Mouse (Mus musculus) CH12.LX (cell line): ENCODE measurements around the gene Epha6. TPM values are rescaled to one million over a fixed set of nuclear protein-coding genes. Genes with fewer than 3 reads are reported as not detected.
A peak's percentile ranks its signal among the peaks of the same experiment; 100 is the strongest.

Experiments
- DNase-seq: peaks from one replicate; pipeline ENCODE4 v3.0.0-alpha.2; 2013; ENCODE audit errors: extremely low read depth
- H3K27ac ChIP-seq: 2 replicates; pipeline ENCODE4 v1.5.1; 2012; ENCODE audit warnings: low read depth, mild to moderate bottlenecking, control low read depth, moderate library complexity; ENCODE audit not compliant: insufficient read depth
- H3K27me3 ChIP-seq: replicated peaks from 2 replicates; pipeline ENCODE3; 2012; ENCODE audit warnings: inconsistent platforms
- H3K36me3 ChIP-seq, 2 experiments: replicated peaks in 1 of 2; 2 replicates each; pipeline versions ENCODE3 to v1.6.1; 2012; ENCODE audit warnings: inconsistent platforms in 1 of 2, low read length in 1 of 2, mild to moderate bottlenecking in 1 of 2, mixed read lengths in 1 of 2, moderate library complexity in 1 of 2; ENCODE audit not compliant: control insufficient read depth in 1 of 2, insufficient read depth in 1 of 2
- H3K4me1 ChIP-seq, 2 experiments: 2 replicates each; pipeline ENCODE4 v1.6.1; 2012; ENCODE audit warnings: inconsistent platforms in 1 of 2, moderate library complexity in 1 of 2; ENCODE audit not compliant: insufficient read depth in 2 of 2, control insufficient read depth in 1 of 2
- H3K4me2 ChIP-seq: 2 replicates; pipeline ENCODE4 v1.6.1; 2012; ENCODE audit warnings: low read depth, mild to moderate bottlenecking, control low read depth; ENCODE audit not compliant: poor library complexity, insufficient read depth, severe bottlenecking
- H3K4me3 ChIP-seq, 3 experiments: fragments of 150-350 bp in 1 of 3; sonication (generic) in 1 of 3; replicated peaks in 1 of 3; 2 replicates each; pipeline versions ENCODE3 to v1.5.1; 2011 to 2012; ENCODE audit warnings: low read depth in 2 of 3, low read length in 2 of 3, mild to moderate bottlenecking in 2 of 3, moderate library complexity in 2 of 3, control low read depth in 1 of 3, improper control_type of control experiment in 1 of 3, inconsistent platforms in 1 of 3, mixed read lengths in 1 of 3; ENCODE audit not compliant: poor library complexity in 1 of 3
- H3K79me2 ChIP-seq: replicated peaks from 2 replicates; pipeline ENCODE4 v1.6.1; 2012; ENCODE audit warnings: mild to moderate bottlenecking, moderate library complexity; ENCODE audit not compliant: control insufficient read depth, poor library complexity, insufficient read depth, severe bottlenecking; ENCODE audit errors: extremely low read depth
- H3K9ac ChIP-seq: 2 replicates; pipeline ENCODE4 v1.6.1; 2012; ENCODE audit warnings: low read depth, mild to moderate bottlenecking, control low read depth, moderate library complexity; ENCODE audit not compliant: insufficient read depth
- H3K9me3 ChIP-seq: replicated peaks from 2 replicates; pipeline ENCODE3; 2012; ENCODE audit warnings: low read length, inconsistent platforms, mixed read lengths
- E2F4 ChIP-seq: IDR thresholded peaks from 2 replicates; pipeline ENCODE4 v1.6.1; 2011; ENCODE audit warnings: low read depth, low read length, improper control_type of control experiment; ENCODE audit not compliant: insufficient replicate concordance
- ELF1 ChIP-seq: IDR thresholded peaks from 2 replicates; pipeline ENCODE4 v1.6.1; 2014; ENCODE audit warnings: low read depth, mild to moderate bottlenecking, inconsistent platforms, low read length, improper control_type of control experiment
- HCFC1 ChIP-seq: IDR thresholded peaks from 2 replicates; pipeline ENCODE4 v1.6.1; 2012; ENCODE audit warnings: low read depth, mild to moderate bottlenecking, inconsistent platforms, low read length, improper control_type of control experiment
- IRF4 ChIP-seq: IDR thresholded peaks from 2 replicates; pipeline ENCODE4 v1.6.1; 2014; ENCODE audit warnings: low read depth, mild to moderate bottlenecking, inconsistent platforms, low read length, improper control_type of control experiment
- MAFK ChIP-seq: IDR thresholded peaks from 2 replicates; pipeline ENCODE4 v1.6.1; 2011; ENCODE audit warnings: low read length, improper control_type of control experiment; ENCODE audit not compliant: insufficient replicate concordance
- MAZ ChIP-seq: IDR thresholded peaks from 2 replicates; pipeline ENCODE4 v1.6.1; 2012; ENCODE audit warnings: low read depth, mild to moderate bottlenecking, inconsistent platforms, low read length, improper control_type of control experiment, moderate library complexity
- MXI1 ChIP-seq: IDR thresholded peaks from 2 replicates; pipeline ENCODE4 v1.6.1; 2011; ENCODE audit warnings: mild to moderate bottlenecking, low read depth, low read length, improper control_type of control experiment
- NRF1 ChIP-seq: IDR thresholded peaks from 2 replicates; pipeline ENCODE4 v1.6.1; 2014; ENCODE audit warnings: low read depth, mild to moderate bottlenecking, inconsistent platforms, low read length, improper control_type of control experiment, moderate library complexity
- PAX5 ChIP-seq: IDR thresholded peaks from 2 replicates; pipeline ENCODE4 v1.6.1; 2012; ENCODE audit warnings: low read length, inconsistent platforms, mixed read lengths
- POLR2AphosphoS2 ChIP-seq: IDR thresholded peaks from 2 replicates; pipeline ENCODE4 v1.6.1; 2011; ENCODE audit warnings: low read depth, low read length, improper control_type of control experiment
- RAD21 ChIP-seq: IDR thresholded peaks from 2 replicates; pipeline ENCODE4 v1.6.1; 2011; ENCODE audit warnings: low read depth, mild to moderate bottlenecking, low read length, improper control_type of control experiment, moderate library complexity
- SIN3A ChIP-seq: IDR thresholded peaks from 2 replicates; pipeline ENCODE4 v1.6.1; 2012; ENCODE audit warnings: low read length, improper control_type of control experiment, inconsistent platforms
- ZKSCAN1 ChIP-seq: IDR thresholded peaks from 2 replicates; pipeline ENCODE4 v1.6.1; 2012; ENCODE audit warnings: low read depth, inconsistent platforms, low read length, improper control_type of control experiment, borderline replicate concordance
- ZNF384 ChIP-seq: IDR thresholded peaks from 2 replicates; pipeline ENCODE4 v1.6.1; 2012; ENCODE audit warnings: low read depth, low read length, improper control_type of control experiment, inconsistent platforms
- dilution Hi-C: fragments of 300-500 bp; cut with MboI; formaldehyde crosslinking; loops from 2 replicates; pipeline ENCODE4 v1.14.3; 2020; ENCODE audit warnings: low sequenced_read_pairs; ENCODE audit not compliant: extremely low pct_unique_long_range_greater_than_20kb, extremely low pct_ligation_motif_present
- in situ Hi-C: fragments of 300-500 bp; cut with MboI; formaldehyde crosslinking; loops from 3 replicates; pipeline ENCODE4 v1.14.3; 2019; ENCODE audit warnings: low sequenced_read_pairs, low pct_ligation_motif_present, low pct_unique_long_range_greater_than_20kb, mixed read lengths
- polyA plus RNA-seq: library from polyadenylated mRNA; unstranded; fragments of >175 nt; gene quantifications from 2 replicates; pipeline ENCODE4 v1.2.1, GENCODE M21; 2012; ENCODE audit warnings: low read depth; ENCODE audit not compliant: insufficient read length
- total RNA-seq, 2 experiments: library from RNA; depleted of rRNA; stranded (reverse); fragments of 300-350 nt in 1 of 2; fragments of >200 nt in 1 of 2; gene quantifications; 2 replicates each; pipeline ENCODE4 v1.2.3; 2012 to 2014

The Epha6 gene
- total and polyA plus RNA-seq, 3 experiments, result not detected

DNA sequence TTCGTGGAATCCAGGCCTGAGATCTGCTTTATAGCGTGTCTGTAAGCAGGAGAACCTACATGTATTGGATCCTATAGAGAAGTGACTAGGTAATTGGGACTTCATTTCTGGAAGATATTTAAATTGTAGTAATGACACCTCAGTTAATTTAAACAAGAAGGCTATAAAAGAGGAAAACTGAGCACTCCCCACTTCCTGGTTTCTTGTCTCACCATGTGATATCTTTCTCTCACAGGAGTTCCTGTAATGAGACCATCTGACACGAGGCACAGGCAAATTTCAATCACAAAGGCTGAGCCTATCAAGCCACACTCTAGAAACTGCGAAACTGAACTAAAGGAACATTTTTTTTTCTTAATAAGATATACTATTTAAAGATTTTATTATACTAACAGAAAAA, 348.3 kb downstream of the Epha6 start:
- TF ChIP-seq MAZ (no peak), RAD21 (no peak), E2F4 (no peak), POLR2AphosphoS2 (no peak), SIN3A (no peak), NRF1 (no peak), ELF1 (no peak), MXI1 (no peak), HCFC1 (no peak), ZKSCAN1 (no peak), IRF4 (no peak), ZNF384 (no peak)
- H3K27me3 ChIP-seq, result no peaks in the 10 kb centered on the region
- H3K4me3 ChIP-seq, result no peak overlapping the region
- in situ Hi-C loops (no loop called here), dilution Hi-C loops (no loop called here)
- DNase-seq, result no peak
- no peaks in the 10 kb centered on the region for H3K4me1 ChIP-seq
- no peak overlapping the region for H3K9ac ChIP-seq
- no peaks in the 10 kb centered on the region for H3K36me3 ChIP-seq
- no peak overlapping the region for H3K27ac ChIP-seq
- no peaks in the 10 kb centered on the region for H3K79me2 ChIP-seq
- H3K9me3 ChIP-seq, result peaks cover 2% of the 10 kb centered on the region
- no peak overlapping the region for H3K4me2 ChIP-seq

DNA sequence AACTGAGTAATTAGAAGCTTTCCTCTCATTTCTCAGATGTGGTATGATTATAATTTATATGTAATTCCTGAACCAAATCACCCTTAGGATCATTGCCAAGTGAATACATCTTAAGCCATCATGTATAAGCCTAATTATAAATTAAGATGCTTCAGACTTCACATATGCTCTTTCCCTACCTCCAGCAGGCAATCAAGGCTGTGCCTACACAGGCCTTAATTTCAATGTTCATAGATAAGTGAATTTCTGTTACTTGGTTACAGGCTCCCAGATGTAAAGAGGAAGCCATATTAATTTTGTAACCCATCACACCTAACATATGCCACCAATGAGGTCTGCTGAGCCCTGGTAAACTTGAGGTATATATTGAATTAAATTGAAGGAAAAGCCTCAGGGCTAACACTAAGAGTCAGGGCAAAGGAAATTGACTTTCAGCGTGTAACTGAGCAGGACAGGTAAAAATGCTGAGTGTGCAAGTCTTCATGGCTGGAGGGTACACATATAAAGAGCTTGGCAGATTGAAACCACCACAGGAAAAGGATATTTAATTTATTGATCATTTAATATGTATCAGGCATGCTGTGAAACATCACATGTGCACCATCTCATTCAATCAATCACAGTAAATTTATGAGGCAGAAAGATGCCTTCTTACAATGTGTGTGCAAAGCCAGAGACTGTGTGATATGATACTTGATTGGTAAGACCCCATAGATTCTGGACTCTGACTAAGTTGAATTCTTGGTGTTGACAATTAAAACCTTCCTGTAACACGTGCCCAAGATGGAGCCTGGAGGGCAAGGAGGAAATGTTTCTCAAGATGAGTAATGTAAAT, 365.8 kb downstream of the Epha6 start:
- TF ChIP-seq PAX5, result no peak
- peak; percentile 65; the same call in 1 of the 2 replicates for TF ChIP-seq MAFK
- Histone ChIP-seq H3K27me3 (no peaks in the 10 kb centered on the region), H3K36me3 (no peaks in the 10 kb centered on the region), H3K27ac (no peak overlapping the region), H3K4me2 (no peak overlapping the region), H3K9ac (no peak overlapping the region), H3K4me1 (no peaks in the 10 kb centered on the region), H3K79me2 (no peaks in the 10 kb centered on the region), H3K4me3 (no peak overlapping the region), H3K9me3 (no peaks in the 10 kb centered on the region)
- in situ Hi-C loops (no loop called here), dilution Hi-C loops (no loop called here)
- DNase-seq, result no peak
